Mouse (Mus musculus): ENCODE measurements around the gene Pold1.

Pold1 gene

GRCm38 (mm10) chr7:44548497-44549087 is at the start of gene Pold1:
Gene Pold1, minus strand, starts transcription at chr7:44548849.
- peak; percentile 99 for DNase-seq (ENCODE audit: low read depth, low spot score)

DNA sequence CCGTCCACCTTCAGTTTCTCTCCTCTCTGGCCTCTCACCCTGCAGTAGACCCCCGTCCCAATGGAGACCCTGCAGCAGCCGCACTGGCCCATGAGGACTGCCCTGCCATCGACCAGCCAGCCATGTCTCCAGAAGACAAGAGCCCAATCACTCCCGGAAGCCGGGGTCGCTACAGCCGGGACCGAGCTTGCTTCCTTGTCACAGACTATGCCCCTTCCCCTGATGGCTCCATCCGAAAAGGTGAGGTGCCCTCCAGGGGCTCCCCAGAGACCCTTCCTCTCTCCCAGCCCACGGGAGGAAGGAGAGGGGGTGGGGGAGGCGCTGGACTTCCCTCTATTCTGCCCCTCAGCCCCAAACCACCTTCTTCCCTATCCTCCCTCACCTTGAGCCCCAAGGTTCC is 49.7 kb upstream of the Pold1 start:
- DNase-seq (ENCODE audit: low read depth, low spot score): no peak

GRCm38 (mm10) chr7:44597666-44598065 is 49.0 kb upstream of the Pold1 start:
- no peak for DNase-seq (ENCODE audit: low read depth, low spot score)

DNA sequence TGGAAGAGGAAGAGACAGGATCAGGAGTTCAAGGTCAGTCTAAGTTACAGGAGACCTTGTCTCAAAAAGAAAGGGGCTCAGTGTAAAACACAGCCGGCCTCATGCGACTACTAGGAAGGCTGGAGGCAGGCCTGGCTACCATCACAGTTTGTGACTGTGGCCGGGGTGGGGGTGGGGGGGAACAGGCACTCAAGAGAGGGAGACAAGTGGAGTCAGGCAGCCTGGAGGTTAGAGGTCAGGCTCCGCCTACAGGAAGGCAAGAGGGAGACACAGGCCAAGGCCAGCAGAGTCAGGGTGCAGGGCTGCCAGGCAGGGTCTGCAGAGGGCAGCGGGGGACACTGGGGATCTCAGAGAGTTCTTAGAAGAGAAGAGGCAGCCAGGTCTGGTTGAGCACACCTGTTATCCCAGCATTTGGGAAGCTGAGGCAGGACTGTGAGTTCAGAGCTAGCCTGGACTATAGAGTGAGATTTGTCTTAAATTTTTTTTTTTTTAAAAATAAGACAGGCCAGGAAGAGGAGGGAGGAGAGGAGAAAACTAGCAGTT is 48.4 kb upstream of the Pold1 start:
- DNase-seq (ENCODE audit: low read depth, low spot score): no peak

GRCm38 (mm10) chr7:44596051-44596450 is 47.4 kb upstream of the Pold1 start:
- no peak for DNase-seq (ENCODE audit: low read depth, low spot score)

DNA sequence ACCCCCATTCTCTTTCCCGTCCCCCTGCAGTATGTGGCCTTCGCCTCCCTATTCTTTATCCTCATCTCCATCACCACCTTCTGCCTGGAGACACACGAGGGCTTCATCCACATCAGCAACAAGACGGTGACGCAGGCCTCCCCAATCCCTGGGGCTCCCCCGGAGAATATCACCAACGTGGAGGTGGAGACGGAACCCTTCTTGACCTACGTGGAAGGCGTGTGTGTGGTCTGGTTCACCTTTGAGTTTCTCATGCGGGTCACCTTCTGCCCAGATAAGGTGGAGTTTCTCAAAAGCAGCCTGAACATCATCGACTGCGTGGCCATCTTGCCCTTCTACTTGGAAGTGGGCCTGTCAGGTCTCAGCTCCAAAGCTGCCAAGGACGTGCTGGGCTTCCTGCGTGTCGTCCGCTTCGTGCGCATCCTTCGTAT is 46.5 kb upstream of the Pold1 start:
- no peak for DNase-seq (ENCODE audit: low read depth, low spot score)

DNA sequence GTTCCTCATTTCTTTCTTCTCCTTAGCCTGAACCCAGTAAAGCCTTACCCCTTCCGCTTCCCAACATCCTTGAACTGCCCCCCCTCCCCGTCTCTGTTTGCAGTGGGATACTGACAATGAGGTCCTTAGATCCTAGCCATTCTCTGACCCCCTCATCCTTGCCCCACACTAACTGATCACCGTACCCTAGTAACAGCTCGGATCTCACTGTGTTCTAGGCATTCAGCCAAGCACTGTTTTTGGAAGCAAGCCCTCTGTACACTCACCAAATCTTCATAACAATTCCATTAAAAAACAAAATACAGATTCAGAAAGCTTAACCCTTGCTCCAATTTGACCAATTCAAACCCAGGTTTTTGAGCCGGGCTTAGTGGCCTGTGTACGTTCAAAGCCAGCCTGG is 45.6 kb upstream of the Pold1 start:
- no peak for DNase-seq (ENCODE audit: low read depth, low spot score)

- DNase-seq (ENCODE audit: low read depth, low spot score): peak; percentile 70
Measured at GRCm38 (mm10) chr7:44593775-44594174, 45.1 kb upstream of the Pold1 start.

DNA sequence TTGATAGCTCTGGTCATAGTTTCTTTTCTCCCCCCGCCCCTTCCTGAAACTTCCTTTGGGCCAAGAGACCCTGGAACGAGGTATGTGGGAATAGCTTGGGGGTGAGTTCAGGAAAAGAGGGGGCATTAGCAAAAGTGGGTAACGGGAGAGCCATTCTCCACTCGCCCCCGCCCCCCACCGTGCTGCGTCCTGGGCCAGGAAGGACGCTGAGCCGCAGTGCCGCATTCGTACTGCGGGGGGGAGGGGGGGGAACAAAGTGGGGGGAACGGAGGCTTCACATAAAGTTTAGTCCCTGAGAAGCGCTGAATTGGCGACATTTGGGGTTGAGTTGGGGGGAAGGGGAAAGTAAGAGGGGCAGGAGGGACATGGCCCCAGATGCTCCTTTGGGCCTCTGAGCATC is 44.4 kb upstream of the Pold1 start:
- no peak for DNase-seq (ENCODE audit: low read depth, low spot score)

GRCm38 (mm10) chr7:44591348-44592116 is 42.9 kb upstream of the Pold1 start:
- DNase-seq (ENCODE audit: low read depth, low spot score): no peak

- peak; percentile 96 for DNase-seq (ENCODE audit: low read depth, low spot score)
Measured at GRCm38 (mm10) chr7:44590402-44591347, 42.0 kb upstream of the Pold1 start, which contains the start of gene Kcnc3. Gene Kcnc3, plus strand, starts transcription at chr7:44590664.

- no peak for DNase-seq (ENCODE audit: low read depth, low spot score)
Measured at GRCm38 (mm10) chr7:44589946-44590345, 41.3 kb upstream of the Pold1 start.

GRCm38 (mm10) chr7:44589149-44589548 is 40.5 kb upstream of the Pold1 start:
- DNase-seq (ENCODE audit: low read depth, low spot score): peak; percentile 86

- DNase-seq (ENCODE audit: low read depth, low spot score): no peak
Measured at GRCm38 (mm10) chr7:44588338-44588737, 39.7 kb upstream of the Pold1 start.

DNA sequence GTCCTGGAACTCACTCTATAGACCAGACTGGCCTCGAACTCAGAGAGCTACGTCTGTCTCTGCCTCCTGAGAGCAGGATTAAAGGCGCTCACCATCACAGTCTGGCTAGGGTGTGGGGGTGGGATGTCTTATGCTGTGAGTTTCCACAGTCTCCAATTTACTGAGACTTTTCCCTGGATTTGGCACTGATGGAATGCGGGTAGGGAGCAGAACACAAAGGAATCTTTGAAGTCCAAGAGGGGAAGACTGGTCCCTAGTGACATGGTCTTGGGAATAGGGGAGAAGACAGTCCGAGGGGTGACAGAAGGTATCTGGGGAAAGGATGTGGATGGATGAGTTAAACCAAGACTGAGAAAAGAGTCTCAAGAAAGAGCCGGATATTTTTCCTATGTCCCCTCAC is 39.0 kb upstream of the Pold1 start:
- DNase-seq (ENCODE audit: low read depth, low spot score): no peak

- DNase-seq (ENCODE audit: low read depth, low spot score): no peak
Measured at GRCm38 (mm10) chr7:44586930-44587329, 38.3 kb upstream of the Pold1 start.

GRCm38 (mm10) chr7:44586518-44586917 is 37.9 kb upstream of the Pold1 start:
- DNase-seq (ENCODE audit: low read depth, low spot score): no peak

DNA sequence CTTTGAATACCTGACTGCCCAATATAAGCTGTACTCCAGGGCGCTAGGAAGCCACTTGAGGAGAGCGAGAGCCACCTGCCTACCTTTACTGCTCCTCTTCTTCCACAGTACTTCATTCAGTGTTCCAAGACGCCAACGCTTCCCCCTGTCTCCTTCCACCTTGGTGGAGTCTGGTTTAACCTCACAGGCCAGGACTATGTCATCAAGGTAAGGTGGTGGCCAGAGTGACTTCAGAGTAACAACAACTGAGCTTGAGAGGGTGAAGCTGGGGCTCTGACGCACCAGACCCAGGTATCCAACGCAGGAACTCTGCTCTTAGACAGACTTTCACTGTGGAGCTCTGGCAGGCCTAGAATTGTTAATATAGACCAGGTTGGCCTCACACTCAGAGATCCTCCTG is 37.0 kb upstream of the Pold1 start:
- no peak for DNase-seq (ENCODE audit: low read depth, low spot score)

GRCm38 (mm10) chr7:44584921-44585320 is 36.3 kb upstream of the Pold1 start:
- DNase-seq (ENCODE audit: low read depth, low spot score): no peak

GRCm38 (mm10) chr7:44584265-44584804 is 35.7 kb upstream of the Pold1 start:
- no peak for DNase-seq (ENCODE audit: low read depth, low spot score)

- DNase-seq (ENCODE audit: low read depth, low spot score): no peak
Measured at GRCm38 (mm10) chr7:44583146-44583545, 34.5 kb upstream of the Pold1 start.

GRCm38 (mm10) chr7:44582709-44583108 is 34.1 kb upstream of the Pold1 start:
- no peak for DNase-seq (ENCODE audit: low read depth, low spot score)
